Mouse (Mus musculus): ENCODE results near the gene Trim47. TPM values are rescaled to one million over a fixed set of nuclear protein-coding genes. Genes with fewer than 3 reads are reported as not detected.
A peak's percentile ranks its signal among the peaks of the same experiment; 100 is the strongest.

Gene Trim47
- polyA plus RNA-seq, 1 experiment from 2014 or later: 16.1 TPM

DNA sequence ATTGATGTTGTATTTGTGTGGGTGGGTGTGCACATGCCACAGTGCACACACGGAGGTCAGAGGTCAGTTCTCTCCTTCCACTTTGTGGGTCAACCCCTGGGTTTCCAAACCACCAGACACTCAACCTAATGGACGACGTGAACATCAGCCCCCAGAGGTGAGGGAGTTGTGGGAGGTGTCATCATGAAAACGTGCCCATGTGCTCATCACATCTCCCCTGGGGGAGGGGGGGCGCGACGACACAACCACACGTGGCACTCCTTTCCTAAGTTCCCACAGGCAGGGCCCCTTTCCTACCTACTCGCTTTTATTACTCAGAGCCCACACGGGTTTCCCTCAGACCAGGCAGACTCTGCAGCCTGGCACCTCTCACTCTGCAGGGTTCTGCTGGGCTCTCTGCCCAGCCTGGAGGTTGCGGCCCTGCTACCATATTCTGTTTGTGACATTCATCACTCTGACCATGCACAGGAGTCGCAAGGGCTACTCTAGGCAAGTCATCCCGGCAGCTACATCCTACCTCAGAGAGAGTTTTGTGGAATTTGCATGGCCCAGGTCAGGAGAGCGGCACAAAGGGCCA lies 43.8 kb downstream of the Trim47 start:
- 84% methylated on average over 14 of the region's 14 CpGs for WGBS
- TF ChIP-seq CTCF (IDR thresholded peaks at IDR 0.05; ENCODE audit: low read depth): no peak

DNA sequence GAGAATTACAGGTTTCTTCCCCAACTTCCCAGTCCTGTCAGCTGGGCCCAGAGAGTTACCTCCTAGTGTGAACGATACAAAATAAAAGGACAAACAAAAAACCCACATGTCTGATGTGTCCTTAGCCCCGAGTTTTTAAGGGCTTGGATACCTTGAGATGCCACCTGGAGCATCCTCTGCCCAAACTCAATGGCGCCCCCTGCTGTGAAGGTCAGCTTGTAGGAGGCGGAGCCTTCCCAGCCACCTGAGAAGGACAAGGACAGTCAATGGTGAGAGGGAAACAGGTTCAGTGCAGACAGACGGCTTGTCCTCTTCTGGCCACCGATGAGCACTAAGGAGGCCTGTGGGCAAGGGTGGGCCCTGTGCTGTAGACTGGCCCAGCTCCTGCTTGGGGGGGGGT lies 45.9 kb downstream of the Trim47 start:
- no peak for ATAC-seq
- peak; percentile 79 for TF ChIP-seq CTCF (IDR thresholded peaks at IDR 0.05; ENCODE audit: low read depth)

More for the DNA sequence above, 43.8 kb downstream of the Trim47 start:
- no peaks in the 10 kb centered on the region for H3K27me3 ChIP-seq (replicated peaks; ENCODE audit: control insufficient read depth, insufficient read depth, low read length)
- peak overlapping the region; percentile 15; the same call in 1 of the 2 replicates for H3K27ac ChIP-seq (ENCODE audit: low read depth, low read length)
- no peak overlapping the region for H3K4me3 ChIP-seq (ENCODE audit: low read depth, low read length)
- no peak overlapping the region for H3K4me2 ChIP-seq (replicated peaks; ENCODE audit: low read depth)
- no peaks in the 10 kb centered on the region for H3K9me3 ChIP-seq (ENCODE audit: control insufficient read depth)
- no peak overlapping the region for H3K9ac ChIP-seq (ENCODE audit: low read depth, low read length)
- peaks cover 54% of the 10 kb centered on the region for H3K36me3 ChIP-seq (ENCODE audit: control insufficient read depth, insufficient read depth)
- no peak for ATAC-seq
- 0 out of 2 replicates have a peak, but pooled peaks cover 2% of the 10 kb centered on the region for H3K4me1 ChIP-seq (replicated peaks; ENCODE audit: control insufficient read depth, insufficient read depth, low read length)

DNA sequence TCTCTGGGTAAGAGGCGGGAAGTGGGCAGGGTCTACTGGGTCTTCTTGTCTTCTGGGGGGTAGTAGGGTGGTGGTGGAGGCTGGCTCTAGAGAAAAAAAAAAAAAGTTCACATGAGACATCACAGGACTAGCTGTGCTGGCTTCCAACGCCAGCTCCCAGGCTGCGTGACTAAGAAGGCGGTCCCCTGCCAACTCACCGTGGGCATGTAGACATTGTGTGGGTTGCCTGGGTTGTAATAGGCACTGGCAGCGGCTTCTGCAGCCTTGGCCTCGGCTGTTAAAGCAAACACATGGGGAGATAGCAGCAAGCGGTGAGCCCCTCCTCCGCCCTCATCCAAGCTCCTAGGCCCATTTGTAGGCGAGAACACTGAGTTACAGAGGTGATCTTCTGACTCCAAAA lies 47.5 kb downstream of the Trim47 start:
- Histone ChIP-seq H3K4me3 (ENCODE audit: low read depth, low read length) (no peak overlapping the region), H3K27ac (ENCODE audit: low read depth, low read length) (no peak overlapping the region; the same call in 1 of the 2 replicates), H3K27me3 (replicated peaks; ENCODE audit: control insufficient read depth, insufficient read depth, low read length) (no peaks in the 10 kb centered on the region), H3K4me1 (replicated peaks; ENCODE audit: control insufficient read depth, insufficient read depth, low read length) (peaks cover 4% of the 10 kb centered on the region; the same call in 1 of the 2 replicates), H3K4me2 (replicated peaks; ENCODE audit: low read depth) (no peak overlapping the region), H3K9me3 (ENCODE audit: control insufficient read depth) (no peaks in the 10 kb centered on the region), H3K36me3 (ENCODE audit: control insufficient read depth, insufficient read depth) (peaks cover 54% of the 10 kb centered on the region), H3K9ac (ENCODE audit: low read depth, low read length) (no peak overlapping the region)
- no peak for TF ChIP-seq CTCF (IDR thresholded peaks at IDR 0.05; ENCODE audit: low read depth)
- ATAC-seq: no peak
- WGBS: 66% methylated on average over 10 of the region's 10 CpGs

More for the DNA sequence above, 45.9 kb downstream of the Trim47 start:
- H3K4me1 ChIP-seq (replicated peaks; ENCODE audit: control insufficient read depth, insufficient read depth, low read length): 0 out of 2 replicates have a peak, but pooled peaks cover 4% of the 10 kb centered on the region
- H3K27me3 ChIP-seq (replicated peaks; ENCODE audit: control insufficient read depth, insufficient read depth, low read length): no peaks in the 10 kb centered on the region
- H3K4me2 ChIP-seq (replicated peaks; ENCODE audit: low read depth): no peak overlapping the region
- peaks cover 54% of the 10 kb centered on the region for H3K36me3 ChIP-seq (ENCODE audit: control insufficient read depth, insufficient read depth)
- no peak overlapping the region for H3K27ac ChIP-seq (ENCODE audit: low read depth, low read length)
- no peak overlapping the region for H3K4me3 ChIP-seq (ENCODE audit: low read depth, low read length)
- no peaks in the 10 kb centered on the region for H3K9me3 ChIP-seq (ENCODE audit: control insufficient read depth)
- H3K9ac ChIP-seq (ENCODE audit: low read depth, low read length): no peak overlapping the region
- WGBS: 60% methylated on average over 6 of the region's 6 CpGs

DNA sequence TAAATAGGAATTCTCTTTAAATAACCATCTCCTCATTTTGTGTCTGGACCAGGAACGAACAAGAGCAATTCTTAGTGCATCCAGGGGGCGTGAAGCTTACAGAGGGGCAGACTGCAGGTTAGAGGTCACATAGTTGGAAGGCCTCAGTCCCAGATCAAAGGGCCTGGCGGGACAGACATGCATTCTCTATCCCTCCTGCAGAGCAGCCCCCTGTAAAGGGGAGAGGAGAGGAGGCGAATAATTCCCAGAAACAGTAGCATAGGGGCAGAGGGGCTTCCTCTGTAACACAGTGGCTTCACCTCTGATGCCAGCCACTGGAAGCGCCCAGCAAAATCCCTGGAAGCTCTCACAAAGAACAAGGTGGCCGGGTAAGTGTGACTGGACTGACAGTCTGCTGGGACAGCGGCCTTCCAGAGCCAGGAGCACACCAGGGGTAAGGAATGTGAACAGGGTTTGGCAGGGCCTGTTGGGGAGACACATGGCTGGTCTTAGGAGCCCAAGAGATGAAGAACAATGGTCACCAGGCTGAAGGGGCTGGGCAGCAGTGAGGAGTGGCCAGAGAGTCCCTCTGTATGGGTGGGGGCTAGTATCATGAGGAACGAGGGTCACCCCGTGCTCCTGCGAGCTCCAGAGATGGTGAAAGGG lies 48.2 kb downstream of the Trim47 start:
- 59% methylated on average over 10 of the region's 10 CpGs for WGBS
- Histone ChIP-seq H3K27me3 (replicated peaks; ENCODE audit: control insufficient read depth, insufficient read depth, low read length) (no peaks in the 10 kb centered on the region), H3K27ac (ENCODE audit: low read depth, low read length) (no peak overlapping the region), H3K9ac (ENCODE audit: low read depth, low read length) (no peak overlapping the region), H3K36me3 (ENCODE audit: control insufficient read depth, insufficient read depth) (peaks cover 48% of the 10 kb centered on the region), H3K4me2 (replicated peaks; ENCODE audit: low read depth) (no peak overlapping the region), H3K4me1 (replicated peaks; ENCODE audit: control insufficient read depth, insufficient read depth, low read length) (peaks cover 4% of the 10 kb centered on the region; the same call in 1 of the 2 replicates), H3K9me3 (ENCODE audit: control insufficient read depth) (no peaks in the 10 kb centered on the region), H3K4me3 (ENCODE audit: low read depth, low read length) (no peak overlapping the region)
- TF ChIP-seq CTCF (IDR thresholded peaks at IDR 0.05; ENCODE audit: low read depth): no peak
- no peak for ATAC-seq

DNA sequence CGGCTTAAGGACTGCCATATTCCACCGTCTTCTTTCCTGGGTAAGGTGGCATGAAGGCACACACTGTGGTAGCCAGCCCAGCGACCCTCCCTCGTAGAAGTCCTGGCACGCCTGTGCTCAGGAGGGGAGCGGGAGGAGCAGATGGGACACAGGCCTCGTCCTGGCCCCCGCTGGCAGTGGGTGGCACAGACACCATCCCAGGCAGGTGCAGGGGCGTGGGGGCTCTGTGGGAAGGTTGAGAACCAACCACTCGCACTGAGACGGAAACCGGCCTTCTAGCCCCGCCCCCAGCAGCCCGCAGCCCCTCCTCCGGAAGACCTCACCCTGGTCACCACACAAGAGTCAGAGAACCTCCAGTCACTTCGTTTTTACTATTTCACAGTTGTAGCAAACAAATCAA lies 48.8 kb downstream of the Trim47 start:
- peak; percentile 7 for ATAC-seq
- no peak for TF ChIP-seq CTCF (IDR thresholded peaks at IDR 0.05; ENCODE audit: low read depth)
- Histone ChIP-seq H3K36me3 (ENCODE audit: control insufficient read depth, insufficient read depth) (peaks cover 42% of the 10 kb centered on the region), H3K9me3 (ENCODE audit: control insufficient read depth) (no peaks in the 10 kb centered on the region), H3K9ac (ENCODE audit: low read depth, low read length) (no peak overlapping the region), H3K4me2 (replicated peaks; ENCODE audit: low read depth) (peak overlapping the region; percentile 64), H3K4me1 (replicated peaks; ENCODE audit: control insufficient read depth, insufficient read depth, low read length) (peaks cover 4% of the 10 kb centered on the region; the same call in 1 of the 2 replicates), H3K4me3 (ENCODE audit: low read depth, low read length) (peak overlapping the region; percentile 29), H3K27me3 (replicated peaks; ENCODE audit: control insufficient read depth, insufficient read depth, low read length) (no peaks in the 10 kb centered on the region), H3K27ac (ENCODE audit: low read depth, low read length) (peak overlapping the region; percentile 62)
- WGBS: 7% methylated on average over 16 of the region's 16 CpGs

DNA sequence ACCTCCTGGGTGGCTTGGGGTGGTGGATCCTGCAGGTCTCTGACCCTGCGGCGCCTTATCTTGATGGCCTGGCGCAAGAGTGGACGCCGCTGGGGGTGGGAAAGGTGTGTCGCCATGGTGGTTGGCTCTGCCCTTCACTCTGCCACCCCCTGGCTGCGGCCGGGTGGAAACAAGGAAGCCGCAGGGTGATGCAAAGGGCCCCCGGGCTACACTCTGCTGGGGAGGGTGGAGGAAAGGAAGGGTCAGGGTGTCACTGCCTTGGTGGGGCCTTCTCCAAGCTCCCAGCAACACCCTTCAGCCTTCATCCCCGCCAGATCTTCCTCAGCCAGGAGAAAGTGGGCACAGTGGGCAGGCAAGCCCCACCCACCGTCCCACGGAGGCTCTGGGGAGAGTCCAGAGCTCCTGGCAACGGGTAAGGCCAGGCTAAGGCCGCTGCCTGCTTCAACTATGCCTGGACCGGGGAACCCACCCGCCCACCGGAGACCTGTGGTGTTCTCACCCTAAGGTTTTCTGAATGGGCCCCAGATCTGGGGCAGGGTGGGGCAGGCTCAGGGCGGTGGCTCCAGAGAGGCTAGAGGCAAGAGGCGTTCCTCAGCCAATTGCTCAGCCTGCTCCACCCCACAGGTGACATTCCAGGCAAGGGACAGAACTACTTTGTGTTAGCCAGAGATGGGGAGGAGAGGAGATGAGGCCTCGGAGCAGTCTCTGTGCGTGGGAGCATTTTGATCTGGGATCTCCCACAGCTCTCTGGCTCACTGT lies 49.4 kb downstream of the Trim47 start, which contains the start of gene Unc13d:
Gene Unc13d, minus strand, starts transcription at position 516 of the 759 bp plus-strand sequence.
- H3K4me3 ChIP-seq (ENCODE audit: low read depth, low read length): peak within 1 kb of the TSS; percentile 29
- peak; percentile 66 for TF ChIP-seq CTCF (IDR thresholded peaks at IDR 0.05; ENCODE audit: low read depth)
- peak within 1 kb of the TSS; percentile 64 for H3K4me2 ChIP-seq (replicated peaks; ENCODE audit: low read depth)
- H3K9ac ChIP-seq (ENCODE audit: low read depth, low read length): peak within 1 kb of the TSS; percentile 40; the same call in 1 of the 2 replicates
- peak; percentile 69 for ATAC-seq
- peaks cover 4% of the 10 kb centered on the region; the same call in 1 of the 2 replicates for H3K4me1 ChIP-seq (replicated peaks; ENCODE audit: control insufficient read depth, insufficient read depth, low read length)
- H3K36me3 ChIP-seq (ENCODE audit: control insufficient read depth, insufficient read depth): peaks cover 36% of the 10 kb centered on the region
- H3K27me3 ChIP-seq (replicated peaks; ENCODE audit: control insufficient read depth, insufficient read depth, low read length): no peaks in the 10 kb centered on the region
- WGBS: 29% methylated on average over 22 of the region's 22 CpGs
- H3K9me3 ChIP-seq (ENCODE audit: control insufficient read depth): no peaks in the 10 kb centered on the region
- peak within 1 kb of the TSS; percentile 62 for H3K27ac ChIP-seq (ENCODE audit: low read depth, low read length)
